Mouse (Mus musculus) CH12.LX (cell line): ENCODE data around the gene 1110065P20Rik. TPM values are rescaled to one million over a fixed set of nuclear protein-coding genes. Genes with fewer than 3 reads are reported as not detected.

Experiments
- DNase-seq: peaks from one replicate; pipeline ENCODE4 v3.0.0-alpha.2; 2013; ENCODE audit errors: extremely low read depth
- H3K27ac ChIP-seq: 2 replicates; pipeline ENCODE4 v1.5.1; 2012; ENCODE audit warnings: low read depth, mild to moderate bottlenecking, control low read depth, moderate library complexity; ENCODE audit not compliant: insufficient read depth
- H3K27me3 ChIP-seq: replicated peaks from 2 replicates; pipeline ENCODE3; 2012; ENCODE audit warnings: inconsistent platforms
- H3K36me3 ChIP-seq, 2 experiments: replicated peaks in 1 of 2; 2 replicates each; pipeline versions ENCODE3 to v1.6.1; 2012; ENCODE audit warnings: inconsistent platforms in 1 of 2, low read length in 1 of 2, mild to moderate bottlenecking in 1 of 2, mixed read lengths in 1 of 2, moderate library complexity in 1 of 2; ENCODE audit not compliant: control insufficient read depth in 1 of 2, insufficient read depth in 1 of 2
- H3K4me1 ChIP-seq, 2 experiments: 2 replicates each; pipeline ENCODE4 v1.6.1; 2012; ENCODE audit warnings: inconsistent platforms in 1 of 2, moderate library complexity in 1 of 2; ENCODE audit not compliant: insufficient read depth in 2 of 2, control insufficient read depth in 1 of 2
- H3K4me2 ChIP-seq: 2 replicates; pipeline ENCODE4 v1.6.1; 2012; ENCODE audit warnings: low read depth, mild to moderate bottlenecking, control low read depth; ENCODE audit not compliant: poor library complexity, insufficient read depth, severe bottlenecking
- H3K4me3 ChIP-seq, 3 experiments: fragments of 150-350 bp in 1 of 3; sonication (generic) in 1 of 3; replicated peaks in 1 of 3; 2 replicates each; pipeline versions ENCODE3 to v1.5.1; 2011 to 2012; ENCODE audit warnings: low read depth in 2 of 3, low read length in 2 of 3, mild to moderate bottlenecking in 2 of 3, moderate library complexity in 2 of 3, control low read depth in 1 of 3, improper control_type of control experiment in 1 of 3, inconsistent platforms in 1 of 3, mixed read lengths in 1 of 3; ENCODE audit not compliant: poor library complexity in 1 of 3
- H3K79me2 ChIP-seq: replicated peaks from 2 replicates; pipeline ENCODE4 v1.6.1; 2012; ENCODE audit warnings: mild to moderate bottlenecking, moderate library complexity; ENCODE audit not compliant: control insufficient read depth, poor library complexity, insufficient read depth, severe bottlenecking; ENCODE audit errors: extremely low read depth
- H3K9ac ChIP-seq: 2 replicates; pipeline ENCODE4 v1.6.1; 2012; ENCODE audit warnings: low read depth, mild to moderate bottlenecking, control low read depth, moderate library complexity; ENCODE audit not compliant: insufficient read depth
- H3K9me3 ChIP-seq: replicated peaks from 2 replicates; pipeline ENCODE3; 2012; ENCODE audit warnings: low read length, inconsistent platforms, mixed read lengths
- CHD1 ChIP-seq: IDR thresholded peaks from 2 replicates; pipeline ENCODE4 v1.6.1; 2012; ENCODE audit warnings: low read depth, low read length, improper control_type of control experiment, inconsistent platforms
- CTCF ChIP-seq, 2 experiments: IDR thresholded peaks in 1 of 2; conservative IDR thresholded peaks in 1 of 2; 2 replicates each; pipeline ENCODE4 v1.5.1; 2011 to 2012; ENCODE audit warnings: low read depth in 2 of 2, low read length in 2 of 2, improper control_type of control experiment in 1 of 2, inconsistent platforms in 1 of 2, mild to moderate bottlenecking in 1 of 2, moderate library complexity in 1 of 2
- ETS1 ChIP-seq: conservative IDR thresholded peaks from 2 replicates; pipeline ENCODE4 v1.6.1; 2012; ENCODE audit warnings: low read depth, mild to moderate bottlenecking, inconsistent platforms, low read length, improper control_type of control experiment, moderate library complexity
- JUN ChIP-seq: IDR thresholded peaks from 2 replicates; pipeline ENCODE4 v1.6.1; 2011; ENCODE audit warnings: low read depth, mild to moderate bottlenecking, low read length, improper control_type of control experiment, moderate library complexity; ENCODE audit not compliant: insufficient read depth
- JUND ChIP-seq: conservative IDR thresholded peaks from 2 replicates; pipeline ENCODE4 v1.6.1; 2011; ENCODE audit warnings: low read depth, low read length, improper control_type of control experiment
- KAT2A ChIP-seq: IDR thresholded peaks from 2 replicates; pipeline ENCODE4 v1.6.1; 2012; ENCODE audit warnings: low read length, improper control_type of control experiment, inconsistent platforms; ENCODE audit not compliant: insufficient replicate concordance
- MAFK ChIP-seq: IDR thresholded peaks from 2 replicates; pipeline ENCODE4 v1.6.1; 2011; ENCODE audit warnings: low read length, improper control_type of control experiment; ENCODE audit not compliant: insufficient replicate concordance
- MAX ChIP-seq: IDR thresholded peaks from 2 replicates; pipeline ENCODE4 v1.6.1; 2011; ENCODE audit warnings: low read length, improper control_type of control experiment
- MAZ ChIP-seq: IDR thresholded peaks from 2 replicates; pipeline ENCODE4 v1.6.1; 2012; ENCODE audit warnings: low read depth, mild to moderate bottlenecking, inconsistent platforms, low read length, improper control_type of control experiment, moderate library complexity
- MYC ChIP-seq: IDR thresholded peaks from 2 replicates; pipeline ENCODE4 v1.6.1; 2011; ENCODE audit warnings: low read depth, mild to moderate bottlenecking, improper control_type of control experiment, low read length
- NELFE ChIP-seq: IDR thresholded peaks from 2 replicates; pipeline ENCODE4 v1.6.1; 2011; ENCODE audit warnings: low read depth, low read length, improper control_type of control experiment
- POLR2A ChIP-seq: IDR thresholded peaks from 2 replicates; pipeline ENCODE4 v1.6.1; 2011; ENCODE audit warnings: low read depth, mild to moderate bottlenecking, improper control_type of control experiment, low read length
- SMC3 ChIP-seq: IDR thresholded peaks from 2 replicates; pipeline ENCODE4 v1.6.1; 2011; ENCODE audit warnings: low read depth, low read length, improper control_type of control experiment
- ZC3H11A ChIP-seq: IDR thresholded peaks from 2 replicates; pipeline ENCODE4 v1.6.1; 2012; ENCODE audit warnings: low read depth, mild to moderate bottlenecking, inconsistent platforms, low read length, improper control_type of control experiment
- ZMIZ1 ChIP-seq: IDR thresholded peaks from 2 replicates; pipeline ENCODE4 v1.6.1; 2012; ENCODE audit warnings: low read depth, mild to moderate bottlenecking, inconsistent platforms, low read length, improper control_type of control experiment
- ZNF384 ChIP-seq: IDR thresholded peaks from 2 replicates; pipeline ENCODE4 v1.6.1; 2012; ENCODE audit warnings: low read depth, low read length, improper control_type of control experiment, inconsistent platforms
- dilution Hi-C: fragments of 300-500 bp; cut with MboI; formaldehyde crosslinking; loops from 2 replicates; pipeline ENCODE4 v1.14.3; 2020; ENCODE audit warnings: low sequenced_read_pairs; ENCODE audit not compliant: extremely low pct_unique_long_range_greater_than_20kb, extremely low pct_ligation_motif_present
- in situ Hi-C: fragments of 300-500 bp; cut with MboI; formaldehyde crosslinking; loops from 3 replicates; pipeline ENCODE4 v1.14.3; 2019; ENCODE audit warnings: low sequenced_read_pairs, low pct_ligation_motif_present, low pct_unique_long_range_greater_than_20kb, mixed read lengths
- polyA plus RNA-seq: library from polyadenylated mRNA; unstranded; fragments of >175 nt; gene quantifications from 2 replicates; pipeline ENCODE4 v1.2.1, GENCODE M21; 2012; ENCODE audit warnings: low read depth; ENCODE audit not compliant: insufficient read length
- total RNA-seq, 2 experiments: library from RNA; depleted of rRNA; stranded (reverse); fragments of 300-350 nt in 1 of 2; fragments of >200 nt in 1 of 2; gene quantifications; 2 replicates each; pipeline ENCODE4 v1.2.3; 2012 to 2014

Gene 1110065P20Rik
- total and polyA plus RNA-seq, 3 experiments = 16.7 to 29.0 (median 28.5) TPM

DNA sequence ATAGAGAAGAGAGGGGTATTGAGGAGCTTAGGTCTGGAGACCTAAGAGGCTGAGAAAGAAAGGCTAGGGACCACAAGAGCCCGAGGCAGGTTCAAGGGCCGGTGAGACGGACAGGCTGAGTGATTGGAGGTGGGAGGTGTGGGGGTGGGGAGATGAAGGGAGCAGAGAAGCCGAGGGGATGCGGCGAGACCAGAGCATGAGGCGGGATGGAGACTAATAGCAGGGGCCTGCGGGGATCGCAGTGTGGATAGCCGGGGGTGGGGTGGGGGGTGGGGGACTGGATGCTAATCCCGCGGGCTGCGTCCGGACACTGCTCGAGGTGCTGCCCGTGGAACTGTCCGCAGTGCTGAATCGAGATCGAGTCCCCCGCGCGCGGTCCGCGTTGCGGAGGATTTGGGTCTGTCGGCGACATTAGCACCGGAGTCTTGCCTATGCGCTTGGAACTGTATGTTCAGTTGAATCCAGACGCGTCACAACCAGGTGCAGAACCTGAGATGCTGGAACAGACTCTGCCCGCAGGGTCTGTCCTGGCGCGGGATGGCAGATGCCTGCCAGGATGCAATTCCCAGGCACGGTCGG is 31.2 kb upstream of the 1110065P20Rik start:
- Histone ChIP-seq H3K79me2 (no peaks in the 10 kb centered on the region), H3K9ac (no peak overlapping the region), H3K36me3 (no peaks in the 10 kb centered on the region), H3K27ac (no peak overlapping the region), H3K4me3 (no peak overlapping the region), H3K4me1 (peaks cover 0 to 3% of the 10 kb centered on the region in 2 experiments; a peak in 1 of 4 replicates), H3K9me3 (peaks cover 10% of the 10 kb centered on the region), H3K4me2 (no peak overlapping the region), H3K27me3 (peaks cover 56% of the 10 kb centered on the region)
- dilution Hi-C loops (no loop called here), in situ Hi-C loops (no loop called here)
- no peak for TF ChIP-seq CHD1
- TF ChIP-seq ZNF384 = no peak
- no peak for TF ChIP-seq JUND
- no peak for TF ChIP-seq JUN
- no peak for TF ChIP-seq CTCF (conservative IDR thresholded peaks at IDR 0.05 in 1 of 2, IDR thresholded peaks at IDR 0.05 in 1 of 2; ENCODE audit: low read depth in 2 of 2, low read length in 2 of 2)
- no peak for TF ChIP-seq NELFE
- TF ChIP-seq POLR2A = no peak
- TF ChIP-seq MAFK = no peak
- DNase-seq = no peak

DNA sequence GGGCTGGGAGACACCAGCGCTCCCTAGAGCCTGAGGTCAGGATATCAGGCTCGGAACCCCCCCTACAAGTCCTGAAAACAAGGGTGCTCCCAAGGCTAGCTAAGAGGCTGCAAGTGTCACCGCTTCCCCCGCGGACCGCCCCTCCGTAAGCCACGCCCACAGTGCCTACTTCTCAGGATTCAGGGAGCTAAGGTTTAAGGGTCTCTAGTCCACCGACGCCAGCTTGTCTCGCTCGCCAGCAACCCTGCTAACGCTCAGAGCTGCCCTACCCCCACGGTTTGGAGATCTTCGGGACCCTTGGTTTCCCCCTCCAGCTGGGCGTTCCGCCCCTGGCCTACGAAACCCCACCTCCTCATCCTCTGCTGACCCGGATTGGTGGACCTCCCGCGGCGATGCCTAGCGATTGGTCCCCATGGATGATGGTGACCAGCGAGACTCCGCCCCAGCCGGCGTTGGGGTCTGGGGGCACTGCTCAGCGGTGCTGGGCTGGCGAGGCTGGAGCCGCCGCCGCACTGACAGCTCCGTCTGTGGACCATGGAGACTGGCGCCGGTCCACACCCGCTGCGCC is 30.4 kb upstream of the 1110065P20Rik start:
- Histone ChIP-seq H3K4me3 (no peak overlapping the region), H3K36me3 (no peaks in the 10 kb centered on the region), H3K9ac (no peak overlapping the region), H3K27ac (no peak overlapping the region), H3K4me1 (peaks cover 0 to under 1% of the 10 kb centered on the region in 2 experiments; a peak in 1 of 4 replicates), H3K4me2 (no peak overlapping the region), H3K9me3 (peaks cover 10% of the 10 kb centered on the region), H3K27me3 (peaks cover 52% of the 10 kb centered on the region)
- dilution Hi-C loops = no loop called here
- DNase-seq = no peak
- in situ Hi-C loops = no loop called here
- TF ChIP-seq ZC3H11A (no peak), POLR2A (no peak), SMC3 (no peak), ZMIZ1 (no peak), MAFK (no peak), MAX (no peak), KAT2A (no peak), MYC (no peak)
- TF ChIP-seq, all 38 proteins: peak for 0
- H3K79me2 ChIP-seq = no peaks in the 10 kb centered on the region

GRCm38 (mm10) chr4:124880599-124880998 is 29.6 kb upstream of the 1110065P20Rik start, which contains the start of gene Epha10:
Gene Epha10 (plus strand): TSS chr4:124880899.
- TF ChIP-seq MAZ (no peak), ZC3H11A (no peak), SMC3 (no peak), ETS1 (no peak)
- no peak for DNase-seq
- H3K9ac ChIP-seq = no peak within 1 kb of the TSS
- dilution Hi-C loops (no loop called here), in situ Hi-C loops (no loop called here)
- peaks cover 45% of the 10 kb centered on the region for H3K27me3 ChIP-seq
- H3K9me3 ChIP-seq = peaks cover 10% of the 10 kb centered on the region
- no peaks in the 10 kb centered on the region for H3K4me1 ChIP-seq
- no peak within 1 kb of the TSS for H3K27ac ChIP-seq
- no peaks in the 10 kb centered on the region for H3K79me2 ChIP-seq
- H3K4me2 ChIP-seq = no peak within 1 kb of the TSS
- no peak within 1 kb of the TSS for H3K4me3 ChIP-seq
- no peaks in the 10 kb centered on the region for H3K36me3 ChIP-seq
